Mouse (Mus musculus) liver (tissue): Measurements from ENCODE around the gene Tet3.

ENCODE experiments used
- DNase-seq: peaks from one replicate; pipeline ENCODE4 v3.0.0-alpha.2; 2020; ENCODE audit warnings: mixed read lengths

Gene Tet3

GRCm38 (mm10) chr6:83412854-83413401 lies 46.0 kb downstream of the Tet3 start:
- no peak for DNase-seq

GRCm38 (mm10) chr6:83412362-83412853 lies 46.5 kb downstream of the Tet3 start:
- DNase-seq = no peak

- DNase-seq = no peak
Observed at GRCm38 (mm10) chr6:83411635-83412361, 47.1 kb downstream of the Tet3 start.

- no peak for DNase-seq
Observed at GRCm38 (mm10) chr6:83410046-83410706, 48.7 kb downstream of the Tet3 start.

GRCm38 (mm10) chr6:83408510-83408909 lies 50.4 kb downstream of the Tet3 start:
- no peak for DNase-seq

GRCm38 (mm10) chr6:83405511-83406064 lies 53.3 kb downstream of the Tet3 start:
- DNase-seq = no peak

GRCm38 (mm10) chr6:83404571-83404970 lies 54.3 kb downstream of the Tet3 start:
- no peak for DNase-seq

- no peak for DNase-seq
Observed at GRCm38 (mm10) chr6:83403481-83403880, 55.4 kb downstream of the Tet3 start.

- DNase-seq = no peak
Observed at GRCm38 (mm10) chr6:83399790-83400189, 59.1 kb downstream of the Tet3 start.

- no peak for DNase-seq
Observed at GRCm38 (mm10) chr6:83397728-83398127, 61.2 kb downstream of the Tet3 start.

GRCm38 (mm10) chr6:83396711-83397110 lies 62.2 kb downstream of the Tet3 start:
- no peak for DNase-seq

- peak; percentile 76 for DNase-seq
Observed at GRCm38 (mm10) chr6:83395544-83396229, 63.2 kb downstream of the Tet3 start.

- DNase-seq = no peak
Observed at GRCm38 (mm10) chr6:83394122-83394521, 64.8 kb downstream of the Tet3 start.

GRCm38 (mm10) chr6:83392166-83392780 lies 66.6 kb downstream of the Tet3 start:
- DNase-seq = no peak

- no peak for DNase-seq
Observed at GRCm38 (mm10) chr6:83385569-83386090, 73.3 kb downstream of the Tet3 start.

- peak; percentile 82 for DNase-seq
Observed at GRCm38 (mm10) chr6:83381510-83382491, 77.1 kb downstream of the Tet3 start.

GRCm38 (mm10) chr6:83373704-83374300 lies 85.1 kb downstream of the Tet3 start:
- DNase-seq = no peak

GRCm38 (mm10) chr6:83371350-83371749 lies 87.5 kb downstream of the Tet3 start:
- DNase-seq = no peak

- DNase-seq = no peak
Observed at GRCm38 (mm10) chr6:83370316-83370965, 88.4 kb downstream of the Tet3 start.

- no peak for DNase-seq
Observed at GRCm38 (mm10) chr6:83363075-83363474, 95.8 kb downstream of the Tet3 start.
